Mouse (Mus musculus) E14TG2a.4 (cell line): ENCODE measurements around the gene Tdrd1.

ENCODE experiments used
- CTCF ChIP-seq: conservative IDR thresholded peaks from 2 replicates; pipeline ENCODE4 v1.5.1; 2014; ENCODE audit warnings: low read length
- POU5F1 ChIP-seq: IDR thresholded peaks from 2 replicates; pipeline ENCODE4 v1.6.1; 2014; ENCODE audit warnings: low read length, borderline replicate concordance

DNA sequence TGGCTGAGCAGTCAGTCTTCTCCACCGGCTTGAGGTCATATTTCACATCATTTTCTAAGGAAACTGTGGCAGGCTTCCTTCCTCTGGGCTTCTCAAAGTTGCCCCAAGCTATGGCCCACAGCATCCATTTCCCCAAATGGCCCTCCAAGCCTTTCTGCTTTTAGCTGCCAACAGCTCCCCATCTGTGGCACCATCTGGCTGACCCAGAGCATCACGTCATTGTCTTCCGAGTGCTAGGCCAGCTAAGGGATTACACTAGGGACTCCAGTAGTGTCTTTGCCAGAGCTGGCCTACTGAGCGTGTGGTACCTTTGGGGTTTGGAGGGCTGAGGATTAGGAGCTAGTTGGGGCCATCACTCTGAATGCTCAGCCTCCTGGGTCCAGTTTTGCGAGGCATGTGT, 66.6 kb downstream of the Tdrd1 start:
- no peak for TF ChIP-seq CTCF
- TF ChIP-seq POU5F1: no peak
